Mouse (Mus musculus) kidney, embryonic 14.5 days (tissue): Measurements from ENCODE around the gene Rubcn. TPM values are rescaled to one million over a fixed set of nuclear protein-coding genes. Genes with fewer than 3 reads are reported as not detected.
A peak's percentile ranks its signal among the peaks of the same experiment; 100 is the strongest.
"Not testable (repeated sequence)": the region's sequence is repeated elsewhere in the genome, so short reads cannot be mapped to it uniquely, and the experiment has no call there.

Experiments
- ATAC-seq: fragments of 200-750 bp; cut with Nextera tagmentation; 2 replicates; pipeline ENCODE4 v1.8.0; 2017; ENCODE audit warnings: moderate number of reproducible peaks, mild to moderate bottlenecking, moderate TSS enrichment, moderate library complexity; ENCODE audit not compliant: low FRiP score, low TSS enrichment
- H3K27ac ChIP-seq: fragments of 300-500 bp; sonication (generic); 2 replicates; pipeline ENCODE4 v1.5.1; 2014; ENCODE audit warnings: low read depth, mild to moderate bottlenecking, low read length, moderate library complexity, mixed read lengths
- H3K27me3 ChIP-seq: fragments of 300-500 bp; sonication (generic); 2 replicates; pipeline ENCODE4 v1.6.1; 2014; ENCODE audit warnings: mild to moderate bottlenecking, low read length; ENCODE audit not compliant: control insufficient read depth, insufficient read depth
- H3K36me3 ChIP-seq: fragments of 300-500 bp; sonication (generic); 2 replicates; pipeline ENCODE4 v1.6.1; 2014; ENCODE audit warnings: low read length, mixed read lengths; ENCODE audit not compliant: control insufficient read depth, insufficient read depth
- H3K4me1 ChIP-seq: fragments of 300-500 bp; sonication (generic); 2 replicates; pipeline ENCODE4 v1.6.1; 2014; ENCODE audit warnings: low read length, mixed read lengths; ENCODE audit not compliant: control insufficient read depth, insufficient read depth
- H3K4me2 ChIP-seq: fragments of 300-500 bp; sonication (generic); replicated peaks from 2 replicates; pipeline ENCODE4 v1.6.1; 2014; ENCODE audit warnings: low read depth, mild to moderate bottlenecking, low read length
- H3K4me3 ChIP-seq: fragments of 300-500 bp; sonication (generic); 2 replicates; pipeline ENCODE4 v1.5.1; 2014; ENCODE audit warnings: mild to moderate bottlenecking, low read length
- H3K9ac ChIP-seq: fragments of 300-500 bp; sonication (generic); 2 replicates; pipeline ENCODE4 v1.6.1; 2014; ENCODE audit warnings: low read depth, mild to moderate bottlenecking, low read length, moderate library complexity
- H3K9me3 ChIP-seq: fragments of 300-500 bp; sonication (generic); 2 replicates; pipeline ENCODE4 v1.6.1; 2016; ENCODE audit warnings: low read length; ENCODE audit not compliant: control insufficient read depth
- WGBS: fragments of 180-500 bp; shearing (Covaris S2); extraction: QIAGEN DNeasy Blood & Tissue Kit; methylation state at CpG from one replicate; pipeline ENCODE4 v1.1.7; 2014; 5-methylcytosine and 5-hydroxymethylcytosine counted together
- polyA plus RNA-seq: library from polyadenylated mRNA; unstranded; fragments of >200 nt; fragmentation: Nextera tagmentation; extraction: Ambion mirVana; gene quantifications from 2 replicates; pipeline ENCODE4 v1.2.1, GENCODE M21; 2014

Rubcn gene
- 12.1 and 15.2 TPM in 2 replicates for polyA plus RNA-seq

DNA sequence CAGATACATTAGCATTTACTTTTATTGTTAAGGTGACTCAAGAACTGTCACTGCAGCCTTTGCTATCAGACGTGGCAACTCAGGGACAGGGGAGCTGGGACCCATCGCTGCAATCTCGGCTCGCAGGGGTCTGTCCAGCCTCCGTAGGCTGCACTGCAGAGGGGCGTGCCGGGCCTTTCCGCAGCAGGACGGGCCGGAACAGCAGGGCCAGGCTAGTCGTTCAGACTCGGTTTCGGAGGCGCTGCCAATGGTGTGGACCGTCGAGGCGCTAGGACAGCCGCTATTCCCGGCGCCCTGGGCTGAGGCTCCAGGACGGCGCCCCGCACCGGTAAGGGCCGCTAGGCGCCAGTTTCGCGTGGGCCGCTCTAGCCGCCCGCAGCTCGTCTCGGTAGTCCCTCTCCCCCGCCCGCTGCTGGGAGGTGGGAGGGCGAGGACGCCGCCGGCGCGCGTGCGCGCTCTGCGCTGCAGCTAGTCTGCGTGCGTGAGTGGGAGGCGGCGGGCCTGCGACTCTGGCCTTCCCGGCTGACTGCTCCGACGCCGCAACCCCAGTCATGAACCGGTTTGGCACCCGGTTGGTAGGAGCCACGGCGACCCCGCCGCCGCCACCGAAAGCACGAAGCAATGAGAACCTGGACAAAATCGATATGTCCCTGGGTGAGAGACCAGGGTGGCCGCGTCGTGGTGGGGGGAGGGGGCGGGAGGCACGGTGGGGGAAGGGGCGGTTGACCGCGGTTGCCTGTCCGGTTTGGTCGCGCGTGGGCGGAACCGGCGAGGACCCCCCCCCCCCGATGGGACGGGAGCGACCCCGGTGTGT lies at the start of gene Rubcn, which contains the start of gene Fyttd1:
Rubcn (minus strand) TSS at position 424 of the 814 bp plus-strand sequence.
Fyttd1 (plus strand) TSS at position 158 of the 814 bp plus-strand sequence.
- Histone ChIP-seq H3K27me3 (no peaks in the 10 kb centered on the region), H3K27ac (peak within 1 kb of the TSS; percentile 82), H3K9ac (peak within 1 kb of the TSS; percentile 89), H3K4me1 (peaks cover 11% of the 10 kb centered on the region), H3K4me3 (peak within 1 kb of the TSS; percentile 82), H3K4me2 (peak within 1 kb of the TSS; percentile 68), H3K9me3 (no peaks in the 10 kb centered on the region), H3K36me3 (no peaks in the 10 kb centered on the region)
- peak; percentile 96 for ATAC-seq
- under 1% methylated on average over 72 of the region's 83 CpGs for WGBS

DNA sequence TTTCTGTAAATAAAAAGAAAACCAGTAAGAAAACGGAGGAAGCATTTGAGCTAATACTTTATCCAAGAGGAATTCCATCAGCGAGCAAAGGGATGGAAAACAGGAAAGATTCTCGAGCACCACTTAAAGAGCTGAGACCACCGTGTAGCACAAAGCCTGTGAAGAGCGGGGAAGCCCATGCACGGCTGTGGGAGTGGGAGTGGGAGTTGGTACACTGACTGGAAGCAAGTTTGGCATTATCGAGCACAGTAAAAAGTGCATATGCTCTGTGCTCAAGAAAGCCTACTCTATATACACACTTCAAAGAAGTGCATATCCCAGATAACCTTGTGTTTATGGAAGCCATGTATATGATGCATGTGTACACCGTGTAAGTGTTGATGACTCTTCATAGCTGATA lies 49.5 kb upstream of the Rubcn start:
- H3K4me2 ChIP-seq = no peak overlapping the region
- no peak overlapping the region for H3K9ac ChIP-seq
- H3K27ac ChIP-seq = no peak overlapping the region
- no peak overlapping the region for H3K4me3 ChIP-seq
- no peak for ATAC-seq
- no peaks in the 10 kb centered on the region for H3K27me3 ChIP-seq
- no peaks in the 10 kb centered on the region for H3K9me3 ChIP-seq
- H3K4me1 ChIP-seq = no peaks in the 10 kb centered on the region
- 93% methylated on average over 8 of the region's 8 CpGs for WGBS
- H3K36me3 ChIP-seq = peaks cover 4% of the 10 kb centered on the region; the same call in 1 of the 2 replicates

- not testable (repeated sequence) for H3K9me3 ChIP-seq, H3K27ac ChIP-seq, H3K9ac ChIP-seq, H3K27me3 ChIP-seq, H3K4me1 ChIP-seq, H3K4me2 ChIP-seq, H3K4me3 ChIP-seq, H3K36me3 ChIP-seq, ATAC-seq
- 89% methylated on average over 9 of the region's 9 CpGs for WGBS
Measured at GRCm38 (mm10) chr16:32926629-32927028, 49.1 kb upstream of the Rubcn start.

- H3K4me2 ChIP-seq = peak overlapping the region; percentile 62
- no peaks in the 10 kb centered on the region; the same call in 1 of the 2 replicates for H3K36me3 ChIP-seq
- no peak overlapping the region for H3K9ac ChIP-seq
- WGBS = 71% methylated on average over 9 of the region's 9 CpGs
- H3K4me1 ChIP-seq = peaks cover 6% of the 10 kb centered on the region; the same call in 1 of the 2 replicates
- peak overlapping the region; percentile 98 for H3K4me3 ChIP-seq
- H3K27me3 ChIP-seq = no peaks in the 10 kb centered on the region
- ATAC-seq = no peak
- no peaks in the 10 kb centered on the region for H3K9me3 ChIP-seq
- H3K27ac ChIP-seq = no peak overlapping the region
Measured at GRCm38 (mm10) chr16:32915292-32916068, 37.9 kb upstream of the Rubcn start.

- under 1% methylated on average over 83 of the region's 85 CpGs for WGBS
- peak within 1 kb of the TSS; percentile 89 for H3K27ac ChIP-seq
Measured at GRCm38 (mm10) chr16:32913937-32914881, 36.6 kb upstream of the Rubcn start, which contains the start of gene Lrch3. Gene Lrch3 (plus strand): TSS chr16:32914100.

GRCm38 (mm10) chr16:32913212-32913611 lies 35.6 kb upstream of the Rubcn start:
- ATAC-seq = no peak
- Histone ChIP-seq H3K9me3 (no peaks in the 10 kb centered on the region), H3K27me3 (no peaks in the 10 kb centered on the region), H3K9ac (no peak overlapping the region), H3K36me3 (no peaks in the 10 kb centered on the region), H3K4me3 (peak overlapping the region; percentile 98), H3K4me2 (peak overlapping the region; percentile 62), H3K27ac (no peak overlapping the region), H3K4me1 (peaks cover 6% of the 10 kb centered on the region; the same call in 1 of the 2 replicates)
- 64% methylated on average over 7 of the region's 7 CpGs for WGBS

More at GRCm38 (mm10) chr16:32913937-32914881, 36.6 kb upstream of the Rubcn start, which contains the start of gene Lrch3:
- Histone ChIP-seq H3K4me1 (peaks cover 6% of the 10 kb centered on the region; the same call in 1 of the 2 replicates), H3K9ac (peak within 1 kb of the TSS; percentile 90), H3K4me3 (peak within 1 kb of the TSS; percentile 98), H3K4me2 (peak within 1 kb of the TSS; percentile 62), H3K27me3 (no peaks in the 10 kb centered on the region), H3K36me3 (no peaks in the 10 kb centered on the region; the same call in 1 of the 2 replicates), H3K9me3 (no peaks in the 10 kb centered on the region)
- ATAC-seq = peak; percentile 95

DNA sequence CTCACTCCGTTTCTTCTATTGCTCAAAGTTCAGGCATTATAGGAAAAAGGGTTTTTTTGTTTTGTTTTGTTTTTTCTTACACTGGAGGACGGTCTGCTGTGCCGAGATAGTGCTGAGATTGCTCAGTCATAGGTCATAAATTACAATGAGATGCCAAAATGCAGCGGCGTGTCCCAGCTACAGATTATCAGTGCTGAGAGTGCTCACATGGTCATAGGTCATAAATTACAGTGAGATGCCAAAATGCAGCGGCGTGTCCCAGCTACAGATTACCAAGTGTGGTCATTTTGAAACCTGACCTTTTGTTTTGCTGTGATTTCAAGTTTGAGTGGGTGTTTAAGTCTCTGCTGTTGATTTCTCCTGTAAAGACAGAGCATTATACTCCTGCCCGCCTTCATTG lies 29.2 kb upstream of the Rubcn start:
- peaks cover 14% of the 10 kb centered on the region for H3K36me3 ChIP-seq
- no peak overlapping the region for H3K9ac ChIP-seq
- H3K4me3 ChIP-seq = no peak overlapping the region
- H3K27me3 ChIP-seq = no peaks in the 10 kb centered on the region
- ATAC-seq = no peak
- no peaks in the 10 kb centered on the region for H3K4me1 ChIP-seq
- no peaks in the 10 kb centered on the region for H3K9me3 ChIP-seq
- WGBS = 15% methylated on average over 8 of the region's 8 CpGs
- H3K4me2 ChIP-seq = no peak overlapping the region
- no peak overlapping the region for H3K27ac ChIP-seq

GRCm38 (mm10) chr16:32906186-32906585 lies 28.6 kb upstream of the Rubcn start:
- no peak overlapping the region for H3K9ac ChIP-seq
- no peak overlapping the region for H3K27ac ChIP-seq
- WGBS = 69% methylated on average over 2 of the region's 2 CpGs
- no peak for ATAC-seq
- no peak overlapping the region for H3K4me3 ChIP-seq
- H3K4me1 ChIP-seq = no peaks in the 10 kb centered on the region
- no peaks in the 10 kb centered on the region for H3K9me3 ChIP-seq
- H3K4me2 ChIP-seq = no peak overlapping the region
- peaks cover 17% of the 10 kb centered on the region for H3K36me3 ChIP-seq
- no peaks in the 10 kb centered on the region for H3K27me3 ChIP-seq
